Mouse (Mus musculus) CH12.LX (cell line): ENCODE results near the gene Cry2. TPM values are rescaled to one million over a fixed set of nuclear protein-coding genes. Genes with fewer than 3 reads are reported as not detected.

Source experiments
- DNase-seq: peaks from one replicate; pipeline ENCODE4 v3.0.0-alpha.2; 2013; ENCODE audit errors: extremely low read depth
- H3K27ac ChIP-seq: 2 replicates; pipeline ENCODE4 v1.5.1; 2012; ENCODE audit warnings: low read depth, mild to moderate bottlenecking, control low read depth, moderate library complexity; ENCODE audit not compliant: insufficient read depth
- H3K27me3 ChIP-seq: replicated peaks from 2 replicates; pipeline ENCODE3; 2012; ENCODE audit warnings: inconsistent platforms
- H3K36me3 ChIP-seq, 2 experiments: replicated peaks in 1 of 2; 2 replicates each; pipeline versions ENCODE3 to v1.6.1; 2012; ENCODE audit warnings: inconsistent platforms in 1 of 2, low read length in 1 of 2, mild to moderate bottlenecking in 1 of 2, mixed read lengths in 1 of 2, moderate library complexity in 1 of 2; ENCODE audit not compliant: control insufficient read depth in 1 of 2, insufficient read depth in 1 of 2
- H3K4me1 ChIP-seq, 2 experiments: 2 replicates each; pipeline ENCODE4 v1.6.1; 2012; ENCODE audit warnings: inconsistent platforms in 1 of 2, moderate library complexity in 1 of 2; ENCODE audit not compliant: insufficient read depth in 2 of 2, control insufficient read depth in 1 of 2
- H3K4me2 ChIP-seq: 2 replicates; pipeline ENCODE4 v1.6.1; 2012; ENCODE audit warnings: low read depth, mild to moderate bottlenecking, control low read depth; ENCODE audit not compliant: poor library complexity, insufficient read depth, severe bottlenecking
- H3K4me3 ChIP-seq, 3 experiments: fragments of 150-350 bp in 1 of 3; sonication (generic) in 1 of 3; replicated peaks in 1 of 3; 2 replicates each; pipeline versions ENCODE3 to v1.5.1; 2011 to 2012; ENCODE audit warnings: low read depth in 2 of 3, low read length in 2 of 3, mild to moderate bottlenecking in 2 of 3, moderate library complexity in 2 of 3, control low read depth in 1 of 3, improper control_type of control experiment in 1 of 3, inconsistent platforms in 1 of 3, mixed read lengths in 1 of 3; ENCODE audit not compliant: poor library complexity in 1 of 3
- H3K79me2 ChIP-seq: replicated peaks from 2 replicates; pipeline ENCODE4 v1.6.1; 2012; ENCODE audit warnings: mild to moderate bottlenecking, moderate library complexity; ENCODE audit not compliant: control insufficient read depth, poor library complexity, insufficient read depth, severe bottlenecking; ENCODE audit errors: extremely low read depth
- H3K9ac ChIP-seq: 2 replicates; pipeline ENCODE4 v1.6.1; 2012; ENCODE audit warnings: low read depth, mild to moderate bottlenecking, control low read depth, moderate library complexity; ENCODE audit not compliant: insufficient read depth
- H3K9me3 ChIP-seq: replicated peaks from 2 replicates; pipeline ENCODE3; 2012; ENCODE audit warnings: low read length, inconsistent platforms, mixed read lengths
- CHD1 ChIP-seq: IDR thresholded peaks from 2 replicates; pipeline ENCODE4 v1.6.1; 2012; ENCODE audit warnings: low read depth, low read length, improper control_type of control experiment, inconsistent platforms
- CHD2 ChIP-seq: IDR thresholded peaks from 2 replicates; pipeline ENCODE4 v1.6.1; 2011; ENCODE audit warnings: low read length, improper control_type of control experiment
- MAFK ChIP-seq: IDR thresholded peaks from 2 replicates; pipeline ENCODE4 v1.6.1; 2011; ENCODE audit warnings: low read length, improper control_type of control experiment; ENCODE audit not compliant: insufficient replicate concordance
- MAX ChIP-seq: IDR thresholded peaks from 2 replicates; pipeline ENCODE4 v1.6.1; 2011; ENCODE audit warnings: low read length, improper control_type of control experiment
- MEF2A ChIP-seq: IDR thresholded peaks from 2 replicates; pipeline ENCODE4 v1.6.1; 2014; ENCODE audit warnings: low read depth, mild to moderate bottlenecking, inconsistent platforms, low read length, improper control_type of control experiment, borderline replicate concordance
- MXI1 ChIP-seq: IDR thresholded peaks from 2 replicates; pipeline ENCODE4 v1.6.1; 2011; ENCODE audit warnings: mild to moderate bottlenecking, low read depth, low read length, improper control_type of control experiment
- MYC ChIP-seq: IDR thresholded peaks from 2 replicates; pipeline ENCODE4 v1.6.1; 2011; ENCODE audit warnings: low read depth, mild to moderate bottlenecking, improper control_type of control experiment, low read length
- NRF1 ChIP-seq: IDR thresholded peaks from 2 replicates; pipeline ENCODE4 v1.6.1; 2014; ENCODE audit warnings: low read depth, mild to moderate bottlenecking, inconsistent platforms, low read length, improper control_type of control experiment, moderate library complexity
- TCF12 ChIP-seq: IDR thresholded peaks from 2 replicates; pipeline ENCODE4 v1.6.1; 2014; ENCODE audit warnings: low read depth, mild to moderate bottlenecking, inconsistent platforms, low read length, improper control_type of control experiment
- USF1 ChIP-seq: IDR thresholded peaks from 2 replicates; pipeline ENCODE4 v1.6.1; 2014; ENCODE audit warnings: low read depth, mild to moderate bottlenecking, inconsistent platforms, low read length, improper control_type of control experiment
- USF2 ChIP-seq: conservative IDR thresholded peaks from 2 replicates; pipeline ENCODE4 v1.6.1; 2011; ENCODE audit warnings: low read depth, low read length, improper control_type of control experiment
- ZKSCAN1 ChIP-seq: IDR thresholded peaks from 2 replicates; pipeline ENCODE4 v1.6.1; 2012; ENCODE audit warnings: low read depth, inconsistent platforms, low read length, improper control_type of control experiment, borderline replicate concordance
- ZNF384 ChIP-seq: IDR thresholded peaks from 2 replicates; pipeline ENCODE4 v1.6.1; 2012; ENCODE audit warnings: low read depth, low read length, improper control_type of control experiment, inconsistent platforms
- dilution Hi-C: fragments of 300-500 bp; cut with MboI; formaldehyde crosslinking; loops from 2 replicates; pipeline ENCODE4 v1.14.3; 2020; ENCODE audit warnings: low sequenced_read_pairs; ENCODE audit not compliant: extremely low pct_unique_long_range_greater_than_20kb, extremely low pct_ligation_motif_present
- in situ Hi-C: fragments of 300-500 bp; cut with MboI; formaldehyde crosslinking; loops from 3 replicates; pipeline ENCODE4 v1.14.3; 2019; ENCODE audit warnings: low sequenced_read_pairs, low pct_ligation_motif_present, low pct_unique_long_range_greater_than_20kb, mixed read lengths
- polyA plus RNA-seq: library from polyadenylated mRNA; unstranded; fragments of >175 nt; gene quantifications from 2 replicates; pipeline ENCODE4 v1.2.1, GENCODE M21; 2012; ENCODE audit warnings: low read depth; ENCODE audit not compliant: insufficient read length
- total RNA-seq, 2 experiments: library from RNA; depleted of rRNA; stranded (reverse); fragments of 300-350 nt in 1 of 2; fragments of >200 nt in 1 of 2; gene quantifications; 2 replicates each; pipeline ENCODE4 v1.2.3; 2012 to 2014

Cry2 gene
- total and polyA plus RNA-seq, 3 experiments, result 4.3 to 15.9 (median 12.7) TPM

- TF ChIP-seq USF2, result no peak
Measured at GRCm38 (mm10) chr2:92390206-92390930, 43.5 kb downstream of the Cry2 start (continued).

- Histone ChIP-seq H3K4me2 (no peak overlapping the region), H3K36me3 (peaks cover 20 to 59% of the 10 kb centered on the region in 2 experiments), H3K9ac (no peak overlapping the region), H3K9me3 (no peaks in the 10 kb centered on the region), H3K4me1 (peaks cover 15 to 44% of the 10 kb centered on the region in 2 experiments; a peak in 3 of 4 replicates), H3K27ac (no peak overlapping the region), H3K27me3 (no peaks in the 10 kb centered on the region), H3K4me3 (no peak overlapping the region), H3K79me2 (no peaks in the 10 kb centered on the region)
- dilution Hi-C loops (no loop called here), in situ Hi-C loops (no loop called here)
- DNase-seq, result no peak
- TF ChIP-seq ZNF384, result peak; percentile 48
- TF ChIP-seq ZKSCAN1, result no peak
- TF ChIP-seq MXI1, result no peak
Measured at GRCm38 (mm10) chr2:92389645-92390044, 44.2 kb downstream of the Cry2 start.

- Histone ChIP-seq H3K36me3 (peaks cover 22 to 65% of the 10 kb centered on the region in 2 experiments), H3K4me1 (peaks cover 15 to 44% of the 10 kb centered on the region in 2 experiments; a peak in 3 of 4 replicates), H3K4me2 (no peak overlapping the region), H3K27me3 (no peaks in the 10 kb centered on the region), H3K9ac (no peak overlapping the region), H3K4me3 (no peak overlapping the region), H3K27ac (no peak overlapping the region), H3K9me3 (no peaks in the 10 kb centered on the region), H3K79me2 (no peaks in the 10 kb centered on the region)
- no peak for DNase-seq
- dilution Hi-C loops (no loop called here), in situ Hi-C loops (no loop called here)
- TF ChIP-seq USF1 (no peak), MYC (no peak), MAX (no peak), CHD1 (no peak), CHD2 (no peak), MXI1 (no peak), NRF1 (no peak), MAFK (no peak), MEF2A (no peak), TCF12 (no peak)
- TF ChIP-seq, all 38 proteins: peak for 0
Measured at GRCm38 (mm10) chr2:92388891-92389641, 44.8 kb downstream of the Cry2 start.
